Mouse (Mus musculus): ENCODE data around the gene Lrig1. TPM values are rescaled to one million over a fixed set of nuclear protein-coding genes. Genes with fewer than 3 reads are reported as not detected.
A peak's percentile ranks its signal among the peaks of the same experiment; 100 is the strongest.

Lrig1 gene
- polyA plus RNA-seq, 1 experiment from 2014 or later: 15.2 TPM

- Histone ChIP-seq H3K27me3 (ENCODE audit: control insufficient read depth, insufficient read depth, low read length) (no peaks in the 10 kb centered on the region), H3K36me3 (ENCODE audit: control insufficient read depth, insufficient read depth, low read length) (no peaks in the 10 kb centered on the region), H3K9me3 (ENCODE audit: control insufficient read depth, low read length) (no peaks in the 10 kb centered on the region), H3K4me3 (ENCODE audit: low read depth, low read length) (no peak overlapping the region), H3K27ac (replicated peaks) (peak overlapping the region; percentile 25), H3K9ac (ENCODE audit: low read length) (no peak overlapping the region), H3K4me1 (replicated peaks; ENCODE audit: control insufficient read depth, insufficient read depth) (no peaks in the 10 kb centered on the region), H3K4me2 (replicated peaks; ENCODE audit: low read depth) (peak overlapping the region; percentile 32; the same call in 1 of the 2 replicates)
- TF ChIP-seq CTCF (IDR thresholded peaks at IDR 0.05; ENCODE audit: low read depth) (no peak), EP300 (optimal IDR thresholded peaks at IDR 0.05) (no peak)
- ATAC-seq (ENCODE audit: low FRiP score, low TSS enrichment) (peak; percentile 91), DNase-seq (ENCODE audit: low spot score) (peak; percentile 90)
- 41% methylated on average over 18 of the region's 18 CpGs for WGBS
Measured at GRCm38 (mm10) chr6:94729847-94730246, 29.9 kb upstream of the Lrig1 start.

GRCm38 (mm10) chr6:94729132-94729531, 29.2 kb upstream of the Lrig1 start:
- Histone ChIP-seq H3K9ac (ENCODE audit: low read length) (no peak overlapping the region), H3K36me3 (ENCODE audit: control insufficient read depth, insufficient read depth, low read length) (no peaks in the 10 kb centered on the region), H3K27ac (replicated peaks) (peak overlapping the region; percentile 25), H3K4me2 (replicated peaks; ENCODE audit: low read depth) (no peak overlapping the region), H3K4me3 (ENCODE audit: low read depth, low read length) (no peak overlapping the region), H3K27me3 (ENCODE audit: control insufficient read depth, insufficient read depth, low read length) (no peaks in the 10 kb centered on the region), H3K9me3 (ENCODE audit: control insufficient read depth, low read length) (no peaks in the 10 kb centered on the region), H3K4me1 (replicated peaks; ENCODE audit: control insufficient read depth, insufficient read depth) (no peaks in the 10 kb centered on the region)
- DNase-seq (ENCODE audit: low spot score) (peak; percentile 17), ATAC-seq (ENCODE audit: low FRiP score, low TSS enrichment) (no peak)
- 29% methylated on average over 3 of the region's 3 CpGs for WGBS
- TF ChIP-seq EP300 (optimal IDR thresholded peaks at IDR 0.05): no peak
- no peak for TF ChIP-seq CTCF (IDR thresholded peaks at IDR 0.05; ENCODE audit: low read depth)

DNA sequence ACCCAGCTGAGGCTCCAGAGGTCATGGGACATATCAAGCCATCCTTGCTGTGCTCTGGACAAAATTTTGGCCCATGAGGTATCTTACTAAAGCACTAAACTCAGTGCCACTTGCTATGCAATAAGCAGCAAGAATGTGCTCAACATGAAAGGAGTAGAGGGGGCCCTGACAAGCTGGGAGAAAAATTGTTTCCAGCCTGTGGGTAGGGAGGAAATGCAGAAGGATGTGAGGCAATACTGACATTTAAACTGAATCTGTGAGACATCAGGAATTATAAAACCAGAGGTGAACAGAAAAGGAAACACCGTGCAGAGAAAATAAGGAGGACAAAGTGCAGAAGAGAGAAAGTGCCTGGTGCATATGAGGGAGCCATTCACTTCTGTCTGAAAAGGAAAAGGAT, 24.7 kb upstream of the Lrig1 start:
- no peaks in the 10 kb centered on the region for H3K9me3 ChIP-seq (ENCODE audit: control insufficient read depth, low read length)
- H3K27me3 ChIP-seq (ENCODE audit: control insufficient read depth, insufficient read depth, low read length): no peaks in the 10 kb centered on the region
- ATAC-seq (ENCODE audit: low FRiP score, low TSS enrichment): no peak
- TF ChIP-seq CTCF (IDR thresholded peaks at IDR 0.05; ENCODE audit: low read depth): no peak
- TF ChIP-seq EP300 (optimal IDR thresholded peaks at IDR 0.05): no peak
- DNase-seq (ENCODE audit: low spot score): no peak
- no peak overlapping the region for H3K9ac ChIP-seq (ENCODE audit: low read length)
- no peak overlapping the region for H3K4me3 ChIP-seq (ENCODE audit: low read depth, low read length)
- H3K4me2 ChIP-seq (replicated peaks; ENCODE audit: low read depth): no peak overlapping the region
- no peak overlapping the region for H3K27ac ChIP-seq (replicated peaks)
- H3K36me3 ChIP-seq (ENCODE audit: control insufficient read depth, insufficient read depth, low read length): no peaks in the 10 kb centered on the region
- H3K4me1 ChIP-seq (replicated peaks; ENCODE audit: control insufficient read depth, insufficient read depth): no peaks in the 10 kb centered on the region
- WGBS: 74% methylated on average over 1 of the region's 1 CpGs

DNA sequence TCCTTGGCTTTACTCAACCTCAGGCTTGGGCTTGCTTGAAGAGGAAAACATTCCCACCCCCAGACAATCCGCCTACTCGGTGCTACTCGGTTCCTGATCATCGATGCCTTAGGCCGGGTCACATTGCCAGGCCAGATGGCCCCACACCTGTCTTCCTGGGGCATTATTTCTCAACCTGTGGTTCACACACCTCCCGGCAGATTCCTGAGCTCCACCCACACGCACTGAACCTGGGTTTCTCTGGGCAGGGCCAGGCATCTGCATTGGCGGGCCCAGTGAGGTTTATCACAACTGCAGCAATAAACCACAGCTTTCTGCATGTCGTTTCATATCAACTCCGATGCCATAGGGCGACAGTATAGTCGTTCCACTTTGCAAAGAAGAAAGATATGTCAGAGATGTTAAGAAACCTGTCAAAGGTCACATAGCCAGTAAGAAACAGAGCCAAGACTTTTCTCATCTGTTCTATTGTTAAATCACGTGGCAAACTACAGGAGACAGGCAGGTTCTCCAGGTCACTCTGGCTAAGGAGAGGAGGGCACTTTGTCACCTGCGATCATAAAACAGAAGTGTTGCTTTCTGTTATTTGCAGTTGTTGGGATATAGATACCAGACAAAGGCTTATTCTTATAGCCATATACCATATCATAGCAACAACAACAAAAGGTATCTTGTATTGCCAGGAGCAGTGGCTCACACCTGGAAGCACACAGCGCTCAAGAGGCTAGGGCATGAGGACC, 18.8 kb upstream of the Lrig1 start:
- ATAC-seq (ENCODE audit: low FRiP score, low TSS enrichment) (peak; percentile 38; the same call in 1 of the 2 replicates), DNase-seq (ENCODE audit: low spot score) (peak; percentile 30)

DNA sequence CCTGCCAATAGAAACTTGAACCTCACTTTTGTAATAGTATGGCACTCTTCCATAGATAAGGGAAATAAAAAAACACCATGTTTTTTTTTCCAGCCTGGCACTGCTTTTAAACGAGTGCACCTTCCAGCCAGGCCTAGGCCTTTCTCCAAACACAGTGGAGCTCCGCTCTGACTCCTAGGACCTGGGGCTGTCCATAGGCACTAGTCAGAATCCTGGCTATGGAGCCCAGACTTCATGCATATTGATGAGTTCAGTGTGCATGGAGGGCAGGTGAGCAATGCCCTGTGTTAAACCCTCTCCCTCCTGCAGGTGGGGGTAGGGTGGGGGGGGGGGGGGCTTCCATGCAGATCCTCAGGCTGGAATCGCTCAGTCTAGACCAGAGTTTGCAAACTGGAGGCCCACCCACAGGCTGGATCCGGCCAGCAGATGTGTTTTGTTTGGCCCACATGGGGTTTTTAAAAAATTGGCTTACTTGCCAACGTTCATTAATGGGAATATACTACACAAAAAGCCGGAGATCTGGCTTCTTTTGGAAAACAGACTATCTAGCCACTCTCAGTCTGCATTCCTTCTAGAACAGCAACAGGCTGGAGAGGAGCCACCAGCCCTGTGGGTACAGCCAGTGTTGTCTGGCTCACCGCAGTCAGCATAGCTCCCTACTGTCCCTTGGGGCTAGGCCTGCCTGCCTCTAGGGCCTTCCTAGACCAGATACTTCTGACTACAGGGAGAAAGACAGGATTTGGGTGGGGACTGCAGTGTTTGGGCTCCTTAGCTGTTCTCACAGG, 17.9 kb upstream of the Lrig1 start:
- no peak for DNase-seq (ENCODE audit: low spot score)
- Histone ChIP-seq H3K4me1 (replicated peaks; ENCODE audit: control insufficient read depth, insufficient read depth) (no peaks in the 10 kb centered on the region; the same call in 1 of the 2 replicates), H3K9me3 (ENCODE audit: control insufficient read depth, low read length) (no peaks in the 10 kb centered on the region), H3K27me3 (ENCODE audit: control insufficient read depth, insufficient read depth, low read length) (no peaks in the 10 kb centered on the region), H3K36me3 (ENCODE audit: control insufficient read depth, insufficient read depth, low read length) (no peaks in the 10 kb centered on the region), H3K9ac (ENCODE audit: low read length) (no peak overlapping the region), H3K27ac (replicated peaks) (0 out of 2 replicates have a peak overlapping the region, but pooled peaks have one; percentile 13), H3K4me2 (replicated peaks; ENCODE audit: low read depth) (no peak overlapping the region), H3K4me3 (ENCODE audit: low read depth, low read length) (no peak overlapping the region)
- peak; percentile 56; the same call in 1 of the 2 replicates for ATAC-seq (ENCODE audit: low FRiP score, low TSS enrichment)
- 35% methylated on average over 7 of the region's 7 CpGs for WGBS
- TF ChIP-seq CTCF (IDR thresholded peaks at IDR 0.05; ENCODE audit: low read depth) (no peak), EP300 (optimal IDR thresholded peaks at IDR 0.05) (no peak)

More for the DNA sequence above, 18.8 kb upstream of the Lrig1 start:
- Histone ChIP-seq H3K27ac (replicated peaks) (no peak overlapping the region), H3K9ac (ENCODE audit: low read length) (no peak overlapping the region), H3K4me3 (ENCODE audit: low read depth, low read length) (no peak overlapping the region), H3K9me3 (ENCODE audit: control insufficient read depth, low read length) (no peaks in the 10 kb centered on the region), H3K4me2 (replicated peaks; ENCODE audit: low read depth) (no peak overlapping the region), H3K4me1 (replicated peaks; ENCODE audit: control insufficient read depth, insufficient read depth) (no peaks in the 10 kb centered on the region; the same call in 1 of the 2 replicates), H3K36me3 (ENCODE audit: control insufficient read depth, insufficient read depth, low read length) (no peaks in the 10 kb centered on the region), H3K27me3 (ENCODE audit: control insufficient read depth, insufficient read depth, low read length) (no peaks in the 10 kb centered on the region)
- TF ChIP-seq EP300 (optimal IDR thresholded peaks at IDR 0.05) (no peak), CTCF (IDR thresholded peaks at IDR 0.05; ENCODE audit: low read depth) (no peak)
- 71% methylated on average over 15 of the region's 15 CpGs for WGBS

DNA sequence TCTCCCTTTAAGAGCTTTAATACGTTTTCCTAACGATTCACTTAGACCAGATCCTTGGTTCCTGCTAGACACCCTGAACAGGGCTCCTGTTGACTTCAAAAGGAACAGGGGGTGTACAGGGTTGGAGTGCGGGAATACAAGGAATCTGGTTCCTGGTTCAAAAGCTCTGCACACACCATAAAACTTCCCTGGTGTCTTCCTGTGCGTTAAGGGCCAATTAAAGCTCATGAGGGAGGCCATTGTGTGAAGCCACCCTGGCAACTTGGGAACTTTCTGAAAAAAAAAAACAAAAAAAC, 15.6 kb upstream of the Lrig1 start:
- Histone ChIP-seq H3K4me2 (replicated peaks; ENCODE audit: low read depth) (no peak overlapping the region), H3K36me3 (ENCODE audit: control insufficient read depth, insufficient read depth, low read length) (no peaks in the 10 kb centered on the region)
- WGBS: 62% methylated on average over 4 of the region's 4 CpGs

More for the DNA sequence above, 15.6 kb upstream of the Lrig1 start:
- TF ChIP-seq CTCF (IDR thresholded peaks at IDR 0.05; ENCODE audit: low read depth): no peak
- TF ChIP-seq EP300 (optimal IDR thresholded peaks at IDR 0.05): no peak
- Histone ChIP-seq H3K9ac (ENCODE audit: low read length) (no peak overlapping the region), H3K4me3 (ENCODE audit: low read depth, low read length) (no peak overlapping the region), H3K4me1 (replicated peaks; ENCODE audit: control insufficient read depth, insufficient read depth) (no peaks in the 10 kb centered on the region; the same call in 1 of the 2 replicates), H3K27me3 (ENCODE audit: control insufficient read depth, insufficient read depth, low read length) (no peaks in the 10 kb centered on the region), H3K27ac (replicated peaks) (no peak overlapping the region), H3K9me3 (ENCODE audit: control insufficient read depth, low read length) (no peaks in the 10 kb centered on the region)
- no peak for ATAC-seq (ENCODE audit: low FRiP score, low TSS enrichment)
- no peak for DNase-seq (ENCODE audit: low spot score)
